ENCODE assay signal across 9 mouse cellular contexts in the genomic region with DNA sequence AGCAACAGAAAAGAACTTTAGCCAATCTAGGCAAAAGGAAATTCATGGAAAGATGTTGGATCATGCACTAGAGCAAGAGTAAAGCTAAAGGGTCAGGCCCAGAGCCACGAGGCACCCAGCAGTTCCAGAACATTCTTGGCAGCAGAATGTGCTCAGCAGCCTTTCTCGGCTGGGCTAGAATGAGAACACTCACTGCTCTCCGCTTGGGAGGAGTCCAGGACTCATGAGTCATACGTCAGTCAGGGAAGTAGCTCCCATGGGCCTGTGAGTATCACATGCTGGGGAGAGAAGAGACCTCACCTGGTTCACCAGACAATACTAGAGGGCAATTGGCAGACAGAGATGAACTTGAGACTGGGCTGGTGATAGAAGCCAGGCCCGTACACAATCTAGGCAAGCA. TPM values are rescaled to one million over a fixed set of nuclear protein-coding genes. Genes with fewer than 3 reads are reported as not detected.
DNase-seq lines count a peak whose midpoint lies in the region; ATAC-seq and TF ChIP-seq lines count a peak whose summit lies in the region.
"Had no signal": no experiment of that assay in that cellular context is flagged by ENCODE, and none has a peak within 500 bp of the region (broad histone marks: within the 10 kb centered on the region; RNA-seq: fewer than 3 reads in every experiment).

No protein-coding gene starts in this region.

- no peak overlapping the region for H3K4me2 ChIP-seq in kidney, embryonic 14.5 days (replicated peaks; ENCODE audit: low read depth, low read length)
- H3K4me2 ChIP-seq in intestine, embryonic 15.5 days (replicated peaks) = no peak overlapping the region
- H3K4me2 ChIP-seq: neural tube, embryonic 13.5 days had no signal

- no peaks in the 10 kb centered on the region for H3K9me3 ChIP-seq in kidney, embryonic 14.5 days (ENCODE audit: control insufficient read depth, low read length)
- no peaks in the 10 kb centered on the region for H3K9me3 ChIP-seq in intestine, embryonic 15.5 days
- no peaks in the 10 kb centered on the region for H3K9me3 ChIP-seq in forebrain, embryonic 10.5 days
- H3K9me3 ChIP-seq: neural tube, embryonic 13.5 days had no signal

- WGBS in kidney, embryonic 14.5 days = 71% methylated on average over 5 of the region's 5 CpGs
- WGBS in intestine, embryonic 15.5 days = 38% methylated on average over 5 of the region's 5 CpGs
- 12% methylated on average over 5 of the region's 5 CpGs for WGBS in small intestine, adult 2 months
- 91% methylated on average over 5 of the region's 5 CpGs for WGBS in forebrain, embryonic 10.5 days

- H3K4me1 ChIP-seq in kidney, embryonic 14.5 days (ENCODE audit: control insufficient read depth, insufficient read depth, low read length) = no peaks in the 10 kb centered on the region
- H3K4me1 ChIP-seq in intestine, embryonic 15.5 days (replicated peaks) = no peaks in the 10 kb centered on the region
- H3K4me1 ChIP-seq in small intestine, adult 2 months (ENCODE audit: control insufficient read depth, insufficient read depth, insufficient read length, low read length) = peaks cover 24% of the 10 kb centered on the region; the same call in 1 of the 2 replicates
- peaks cover 4% of the 10 kb centered on the region; the same call in 1 of the 2 replicates for H3K4me1 ChIP-seq in forebrain, embryonic 10.5 days

- no peak overlapping the region for H3K4me3 ChIP-seq in kidney, embryonic 14.5 days (ENCODE audit: low read length)
- no peak overlapping the region for H3K4me3 ChIP-seq in intestine, embryonic 15.5 days (replicated peaks)
- no peak overlapping the region for H3K4me3 ChIP-seq in small intestine, adult 2 months (ENCODE audit: low read depth, low read length)
- no peak overlapping the region for H3K4me3 ChIP-seq in forebrain, embryonic 10.5 days
- H3K4me3 ChIP-seq: neural tube, embryonic 13.5 days had no signal

- no peaks in the 10 kb centered on the region for H3K36me3 ChIP-seq in kidney, embryonic 14.5 days (ENCODE audit: control insufficient read depth, insufficient read depth, low read length)
- H3K36me3 ChIP-seq in intestine, embryonic 15.5 days = no peaks in the 10 kb centered on the region
- no peaks in the 10 kb centered on the region for H3K36me3 ChIP-seq in small intestine, adult 2 months (ENCODE audit: control insufficient read depth, insufficient read depth, low read length)
- H3K36me3 ChIP-seq in forebrain, embryonic 10.5 days (replicated peaks) = no peaks in the 10 kb centered on the region
- H3K36me3 ChIP-seq: neural tube, embryonic 13.5 days had no signal

- DNase-seq in kidney, adult 18-20 months = peak; percentile 49
- peak; percentile 98 for DNase-seq in fibroblast of lung, adult 2 months (ENCODE audit: low read depth)
- DNase-seq in left cerebral cortex, postnatal 14 days (ENCODE audit: low spot score in 2 of 2) = peak; percentile 76 to 83
- no peak for DNase-seq in B cell, adult 2 months
- no peak for DNase-seq in forebrain, embryonic 10.5 days (ENCODE audit: extremely low spot score, low spot score)

- H3K9ac ChIP-seq in kidney, embryonic 14.5 days (ENCODE audit: low read depth, low read length) = no peak overlapping the region
- H3K9ac ChIP-seq in intestine, embryonic 15.5 days = no peak overlapping the region
- H3K9ac ChIP-seq: neural tube, embryonic 13.5 days had no signal

- no peak overlapping the region for H3K27ac ChIP-seq in kidney, embryonic 14.5 days (ENCODE audit: low read depth, low read length)
- H3K27ac ChIP-seq in intestine, embryonic 15.5 days = no peak overlapping the region
- peak overlapping the region; percentile 59 for H3K27ac ChIP-seq in small intestine, adult 2 months (ENCODE audit: insufficient read depth, low read depth, low read length)
- no peak overlapping the region for H3K27ac ChIP-seq in forebrain, embryonic 10.5 days
- H3K27ac ChIP-seq: neural tube, embryonic 13.5 days had no signal

- no peaks in the 10 kb centered on the region for H3K27me3 ChIP-seq in kidney, embryonic 14.5 days (ENCODE audit: control insufficient read depth, insufficient read depth, low read length)
- no peaks in the 10 kb centered on the region for H3K27me3 ChIP-seq in intestine, embryonic 15.5 days (replicated peaks)
- no peaks in the 10 kb centered on the region for H3K27me3 ChIP-seq in small intestine, adult 2 months (ENCODE audit: control insufficient read depth, insufficient read depth, low read length)
- peaks cover 85% of the 10 kb centered on the region for H3K27me3 ChIP-seq in forebrain, embryonic 10.5 days (ENCODE audit: poor library complexity, severe bottlenecking)

- no peak for TF ChIP-seq CTCF in small intestine, adult 2 months (IDR thresholded peaks at IDR 0.05; ENCODE audit: extremely low read depth, insufficient read length, insufficient replicate concordance, low read depth, low read length)

- intact Hi-C loops in left cerebral cortex, postnatal 14 days (cut with DNase I) = no loop called here

- no peak for ATAC-seq in kidney, embryonic 14.5 days (ENCODE audit: low FRiP score, low TSS enrichment)
- peak; percentile 75; the same call in 1 of the 2 replicates for ATAC-seq in intestine, embryonic 15.5 days

- peak; percentile 26; the same call in 1 of the 2 replicates for TF ChIP-seq POLR2A in small intestine, adult 2 months (IDR thresholded peaks at IDR 0.05; ENCODE audit: low read depth, low read length)

RNA-seq across cellular contexts. Expression of a gene that starts 39.8 kb away (rescaled TPM):
- 12.8 and 15.8 TPM in 2 replicates for polyA plus RNA-seq in kidney, embryonic 14.5 days (2014; fragmentation: Nextera tagmentation; extraction: Ambion mirVana)
- 15.4 and 17.8 TPM in 2 replicates for polyA plus RNA-seq in intestine, embryonic 15.5 days (2015; fragmentation: Nextera tagmentation; extraction: Ambion mirVana)
- total RNA-seq in left cerebral cortex, postnatal 14 days (2021) = 10 to 100 TPM; 53.3 to 53.8 TPM
- polyA plus RNA-seq in small intestine, adult 2 months (2012; rRNA removed) = 9.2 and 16.8 TPM in 2 replicates
- 11.9 and 12.8 TPM in 2 replicates for polyA plus RNA-seq in forebrain, embryonic 10.5 days (2016; fragmentation: Nextera tagmentation; extraction: Ambion mirVana)

Comparison
In these comparisons a context has a peak if more than half of its experiments do, and no peak if none do; other contexts are left out.
1. DNase-seq: peak in kidney, adult 18-20 months (single experiment), fibroblast of lung, adult 2 months (single experiment) and left cerebral cortex, postnatal 14 days (2 of 2); none in B cell, adult 2 months (0 of 2) and forebrain, embryonic 10.5 days (single experiment).